Mouse (Mus musculus): ENCODE measurements at regions not wholly inside any gene's neighbourhood (a gene's known extent, or its start where the extent isn't known, plus 50 kb on each side); places are given as distances from the start of the nearest gene placed in this dataset.

DNA sequence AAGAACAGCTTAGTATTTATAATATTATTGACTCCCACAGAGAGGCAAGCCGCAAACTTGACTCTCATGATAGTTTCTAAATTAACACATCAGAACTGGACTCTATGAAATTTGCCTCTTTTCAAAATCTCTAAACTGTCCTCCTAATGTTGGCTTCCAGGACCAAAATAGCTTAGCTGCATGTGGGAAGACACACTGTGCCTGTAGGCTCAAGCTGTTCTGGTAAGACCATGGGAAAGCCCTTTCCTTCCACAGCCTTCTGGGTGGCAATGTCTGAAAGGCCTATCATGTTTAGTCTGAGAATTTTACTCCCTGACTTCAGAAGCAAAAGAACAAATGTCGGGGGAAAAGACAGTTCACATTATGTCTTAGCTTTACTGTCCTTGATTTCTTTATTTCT, 203.1 kb upstream of the Slc8a1 start:
- Histone ChIP-seq H3K9me3 (ENCODE audit: low read depth, low read length) (no peaks in the 10 kb centered on the region), H3K27me3 (ENCODE audit: insufficient read depth, low read length) (no peaks in the 10 kb centered on the region), H3K4me1 (ENCODE audit: insufficient read depth) (no peaks in the 10 kb centered on the region), H3K36me3 (ENCODE audit: insufficient read depth) (no peaks in the 10 kb centered on the region), H3K4me2 (no peak overlapping the region), H3K9ac (no peak overlapping the region), H3K27ac (ENCODE audit: low read depth) (no peak overlapping the region), H3K4me3 (ENCODE audit: low read depth, low read length) (no peak overlapping the region)
- TF ChIP-seq CTCF (IDR thresholded peaks at IDR 0.05; ENCODE audit: low read depth), result no peak
- ATAC-seq (ENCODE audit: insufficient read depth) (no peak), DNase-seq (no peak)
- WGBS, result 92% methylated on average over 2 of the region's 2 CpGs

DNA sequence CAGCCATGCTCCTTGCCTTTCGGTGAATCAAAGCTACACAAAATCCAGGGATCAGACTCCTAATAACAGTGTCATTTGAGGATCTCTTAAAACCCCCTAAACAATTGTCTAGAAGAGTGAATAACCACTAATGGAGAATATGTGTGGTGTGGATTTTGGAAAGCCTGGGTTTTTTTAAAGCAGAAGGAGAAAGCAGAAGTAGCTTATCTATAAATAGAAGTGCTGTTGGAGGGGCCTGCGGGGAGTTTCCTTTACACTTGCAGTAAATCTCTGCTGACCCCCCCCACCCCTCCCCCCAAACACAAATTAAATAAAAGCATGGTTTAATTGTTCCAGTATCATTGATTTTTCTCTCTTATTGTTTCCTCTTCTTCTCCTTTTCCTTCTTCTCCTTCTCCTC, 192.6 kb upstream of the Slc8a1 start:
- DNase-seq (no peak), ATAC-seq (ENCODE audit: insufficient read depth) (no peak)
- Histone ChIP-seq H3K4me1 (ENCODE audit: insufficient read depth) (no peaks in the 10 kb centered on the region), H3K9me3 (ENCODE audit: low read depth, low read length) (no peaks in the 10 kb centered on the region; the same call in 1 of the 2 replicates), H3K27ac (ENCODE audit: low read depth) (no peak overlapping the region), H3K27me3 (ENCODE audit: insufficient read depth, low read length) (no peaks in the 10 kb centered on the region), H3K9ac (no peak overlapping the region), H3K4me2 (no peak overlapping the region), H3K36me3 (ENCODE audit: insufficient read depth) (no peaks in the 10 kb centered on the region), H3K4me3 (ENCODE audit: low read depth, low read length) (no peak overlapping the region)
- 78% methylated on average over 2 of the region's 2 CpGs for WGBS
- TF ChIP-seq CTCF (IDR thresholded peaks at IDR 0.05; ENCODE audit: low read depth), result no peak

DNA sequence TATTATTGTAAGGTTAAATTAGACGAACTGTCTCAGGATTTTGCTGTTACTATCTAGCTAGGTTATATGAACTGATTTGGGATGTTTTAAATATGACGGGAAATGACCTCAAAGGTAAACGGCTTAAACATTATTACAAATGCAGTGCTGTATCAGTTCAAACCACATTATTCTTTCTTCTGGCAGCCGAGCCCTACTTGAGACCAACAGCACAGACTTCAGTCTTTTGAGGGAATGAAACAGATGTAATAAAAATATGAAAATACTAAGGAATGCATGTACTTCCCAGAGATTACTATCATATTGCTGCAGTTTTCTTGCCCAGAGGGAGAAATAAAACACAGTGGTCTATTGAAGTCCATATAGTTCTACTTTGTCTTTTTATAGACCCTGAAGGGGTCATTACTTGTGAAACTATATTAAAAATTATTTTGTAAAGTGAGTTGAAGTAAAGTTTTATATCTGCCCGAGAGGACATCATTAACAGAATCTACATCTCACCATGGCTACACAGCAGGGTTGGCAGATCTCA, 168.4 kb upstream of the Slc8a1 start:
- Histone ChIP-seq H3K4me1 (ENCODE audit: insufficient read depth) (no peaks in the 10 kb centered on the region), H3K36me3 (ENCODE audit: insufficient read depth) (no peaks in the 10 kb centered on the region), H3K9ac (no peak overlapping the region), H3K27me3 (ENCODE audit: insufficient read depth, low read length) (no peaks in the 10 kb centered on the region), H3K4me2 (no peak overlapping the region), H3K27ac (ENCODE audit: low read depth) (no peak overlapping the region), H3K9me3 (ENCODE audit: low read depth, low read length) (no peaks in the 10 kb centered on the region), H3K4me3 (ENCODE audit: low read depth, low read length) (no peak overlapping the region)
- 69% methylated on average over 5 of the region's 5 CpGs for WGBS
- ATAC-seq (ENCODE audit: insufficient read depth) (no peak), DNase-seq (no peak)
- TF ChIP-seq CTCF (IDR thresholded peaks at IDR 0.05; ENCODE audit: low read depth), result no peak

DNA sequence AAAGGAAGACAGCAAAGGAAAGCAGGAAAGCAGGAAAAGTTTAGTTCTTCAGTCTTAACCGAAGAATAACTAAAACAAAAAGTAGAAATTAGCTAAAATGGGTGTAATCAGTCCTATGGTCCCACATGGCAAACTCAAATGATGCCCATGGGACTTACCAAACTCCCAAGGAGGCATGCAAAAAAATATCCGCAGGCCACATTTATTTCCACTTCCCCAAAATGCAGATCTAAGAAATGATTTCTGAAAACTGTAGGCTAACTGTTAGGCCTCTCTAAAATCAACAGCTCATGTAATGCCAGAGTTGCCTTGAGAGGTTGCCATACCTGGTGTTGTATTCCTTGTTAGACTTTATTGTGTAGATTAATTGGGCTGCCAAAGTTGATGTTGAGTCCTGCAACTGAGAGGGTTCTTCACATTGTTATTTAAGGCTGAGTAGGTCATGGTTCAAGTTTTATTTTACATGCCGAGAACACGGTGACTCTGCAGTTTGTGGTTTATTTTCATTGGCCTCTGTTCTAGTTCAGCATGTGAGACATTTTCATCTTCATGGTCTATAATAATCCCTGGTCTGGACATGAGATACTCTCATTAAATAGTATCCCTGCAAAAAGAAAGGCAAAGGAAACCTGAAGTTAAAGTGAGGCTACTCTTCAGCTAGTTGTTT, 164.0 kb upstream of the Slc8a1 start:
- DNase-seq (no peak), ATAC-seq (ENCODE audit: insufficient read depth) (no peak)
- H3K27ac ChIP-seq (ENCODE audit: low read depth), result no peak overlapping the region
- TF ChIP-seq CTCF (IDR thresholded peaks at IDR 0.05; ENCODE audit: low read depth), result no peak
- H3K4me1 ChIP-seq (ENCODE audit: insufficient read depth), result no peaks in the 10 kb centered on the region
- no peak overlapping the region for H3K4me2 ChIP-seq
- H3K4me3 ChIP-seq (ENCODE audit: low read depth, low read length), result no peak overlapping the region
- 77% methylated on average over 4 of the region's 4 CpGs for WGBS
- no peaks in the 10 kb centered on the region for H3K27me3 ChIP-seq (ENCODE audit: insufficient read depth, low read length)
- no peaks in the 10 kb centered on the region for H3K9me3 ChIP-seq (ENCODE audit: low read depth, low read length)
- no peak overlapping the region for H3K9ac ChIP-seq
- no peaks in the 10 kb centered on the region for H3K36me3 ChIP-seq (ENCODE audit: insufficient read depth)

DNA sequence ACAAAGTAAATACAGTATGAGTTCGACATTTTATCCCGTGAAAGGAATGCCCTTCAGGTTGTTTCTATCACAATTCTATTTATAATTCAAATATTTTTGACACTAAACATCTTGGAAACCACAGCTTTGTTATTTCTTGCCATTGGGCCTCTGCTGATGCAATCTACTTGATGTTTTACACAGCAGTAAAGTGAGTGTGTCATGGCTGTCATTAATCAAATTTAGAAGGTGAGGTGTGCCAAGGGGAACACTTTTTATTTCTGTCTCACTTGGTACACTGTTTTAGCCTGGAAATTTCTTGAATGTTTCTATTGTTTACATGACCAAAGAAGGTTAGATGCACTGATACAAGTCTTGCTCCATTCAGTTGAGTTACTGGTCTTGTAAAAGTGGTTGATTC, 160.8 kb upstream of the Slc8a1 start:
- Histone ChIP-seq H3K27ac (ENCODE audit: low read depth) (no peak overlapping the region), H3K4me3 (ENCODE audit: low read depth, low read length) (no peak overlapping the region), H3K36me3 (ENCODE audit: insufficient read depth) (no peaks in the 10 kb centered on the region), H3K9me3 (ENCODE audit: low read depth, low read length) (no peaks in the 10 kb centered on the region), H3K4me2 (no peak overlapping the region), H3K27me3 (ENCODE audit: insufficient read depth, low read length) (no peaks in the 10 kb centered on the region), H3K4me1 (ENCODE audit: insufficient read depth) (no peaks in the 10 kb centered on the region), H3K9ac (no peak overlapping the region)
- DNase-seq (no peak), ATAC-seq (ENCODE audit: insufficient read depth) (no peak)
- WGBS, result 69% methylated on average over 2 of the region's 2 CpGs
- TF ChIP-seq CTCF (IDR thresholded peaks at IDR 0.05; ENCODE audit: low read depth), result no peak

DNA sequence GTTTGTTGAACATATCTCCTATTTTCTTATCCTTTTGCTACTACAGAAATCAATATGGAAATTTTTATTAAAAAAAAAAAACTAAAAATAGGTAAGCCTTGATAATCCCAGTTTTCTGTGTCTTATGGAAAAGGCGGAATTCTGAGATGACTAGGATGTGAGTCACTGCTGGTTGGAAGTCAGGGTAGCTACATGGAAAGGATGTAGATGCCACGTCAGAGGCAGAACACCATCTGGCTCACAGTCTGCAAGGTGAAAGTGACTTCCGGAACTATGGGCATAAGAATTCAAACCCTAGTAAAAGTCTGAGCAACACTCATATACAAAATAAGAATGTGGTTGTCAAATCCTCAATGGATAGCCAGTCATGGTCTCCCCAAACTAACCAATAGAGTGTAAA, 140.0 kb upstream of the Slc8a1 start:
- WGBS, result 85% methylated on average over 3 of the region's 3 CpGs
- H3K27ac ChIP-seq (ENCODE audit: low read depth), result no peak overlapping the region
- TF ChIP-seq CTCF (IDR thresholded peaks at IDR 0.05; ENCODE audit: low read depth), result no peak
- no peak overlapping the region for H3K4me2 ChIP-seq
- no peaks in the 10 kb centered on the region for H3K9me3 ChIP-seq (ENCODE audit: low read depth, low read length)
- DNase-seq (no peak), ATAC-seq (ENCODE audit: insufficient read depth) (no peak)
- no peaks in the 10 kb centered on the region for H3K4me1 ChIP-seq (ENCODE audit: insufficient read depth)
- no peak overlapping the region for H3K4me3 ChIP-seq (ENCODE audit: low read depth, low read length)
- no peaks in the 10 kb centered on the region for H3K36me3 ChIP-seq (ENCODE audit: insufficient read depth)
- H3K9ac ChIP-seq, result no peak overlapping the region
- H3K27me3 ChIP-seq (ENCODE audit: insufficient read depth, low read length), result no peaks in the 10 kb centered on the region

DNA sequence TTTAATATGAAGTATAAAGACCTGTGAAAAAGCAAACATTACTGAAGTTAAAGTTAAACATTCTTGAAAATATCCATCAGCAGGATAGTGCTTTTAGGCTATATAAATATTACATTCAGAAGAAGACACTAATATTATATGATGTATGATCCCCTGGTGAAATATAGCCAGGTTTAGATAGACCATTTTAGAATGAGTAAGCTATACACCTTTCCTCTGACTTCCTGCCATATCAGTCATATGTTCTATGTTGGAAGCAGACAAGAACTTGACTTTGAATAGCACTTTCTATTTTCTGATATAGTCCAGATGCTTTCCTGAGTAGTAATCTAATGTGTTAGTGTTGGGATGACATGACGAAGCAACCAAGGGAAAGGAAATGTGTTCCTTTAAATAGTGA, 128.5 kb upstream of the Slc8a1 start:
- ATAC-seq (ENCODE audit: insufficient read depth), result no peak
- WGBS, result 51% methylated on average over 1 of the region's 1 CpGs
- TF ChIP-seq CTCF (IDR thresholded peaks at IDR 0.05; ENCODE audit: low read depth), result no peak

More for the DNA sequence above, 128.5 kb upstream of the Slc8a1 start:
- no peak overlapping the region for H3K4me3 ChIP-seq (ENCODE audit: low read depth, low read length)
- no peaks in the 10 kb centered on the region for H3K4me1 ChIP-seq (ENCODE audit: insufficient read depth)
- H3K36me3 ChIP-seq (ENCODE audit: insufficient read depth), result no peaks in the 10 kb centered on the region
- no peak overlapping the region for H3K9ac ChIP-seq
- DNase-seq, result no peak
- no peaks in the 10 kb centered on the region for H3K9me3 ChIP-seq (ENCODE audit: low read depth, low read length)
- H3K27me3 ChIP-seq (ENCODE audit: insufficient read depth, low read length), result no peaks in the 10 kb centered on the region
- no peak overlapping the region for H3K27ac ChIP-seq (ENCODE audit: low read depth)
- no peak overlapping the region for H3K4me2 ChIP-seq

Data from lung, embryonic 14.5 days (tissue).